ENCODE assay signal across 8 mouse cellular contexts in genomic region chr4:136462839-136463178, GRCm38 (mm10). TPM values are rescaled to one million over a fixed set of nuclear protein-coding genes. Genes with fewer than 3 reads are reported as not detected.
DNase-seq lines count a peak whose midpoint lies in the region; ATAC-seq and TF ChIP-seq lines count a peak whose summit lies in the region.

No protein-coding gene starts in this region.

- H3K4me3 ChIP-seq in heart, adult 2 months, result peak overlapping the region; percentile 81
- peak overlapping the region; percentile 83 for H3K4me3 ChIP-seq in heart, embryonic 16.5 days (ENCODE audit: low read length)
- peak overlapping the region; percentile 50 to 59 for H3K4me3 ChIP-seq in liver, embryonic 14.5 days (ENCODE audit: insufficient read depth in 1 of 2, low read depth in 2 of 2, low read length in 2 of 2)
- peak overlapping the region; percentile 65 for H3K4me3 ChIP-seq in neural tube, embryonic 13.5 days

- TF ChIP-seq CTCF in heart, adult 2 months (IDR thresholded peaks at IDR 0.05), result no peak
- TF ChIP-seq CTCF in liver, embryonic 14.5 days (IDR thresholded peaks at IDR 0.05; ENCODE audit: low read depth), result no peak

- peaks cover 21% of the 10 kb centered on the region for H3K4me1 ChIP-seq in heart, adult 2 months (ENCODE audit: control insufficient read depth, insufficient read depth, low read length)
- peaks cover 22% of the 10 kb centered on the region for H3K4me1 ChIP-seq in heart, embryonic 16.5 days (ENCODE audit: control insufficient read depth, insufficient read depth, low read length)
- H3K4me1 ChIP-seq in liver, embryonic 14.5 days (replicated peaks; ENCODE audit: control insufficient read depth in 2 of 2, insufficient read depth in 2 of 2, low read length in 1 of 2), result peaks cover 0 to 13% of the 10 kb centered on the region in 2 experiments; a peak in 2 of 4 replicates
- H3K4me1 ChIP-seq in neural tube, embryonic 13.5 days (replicated peaks), result peaks cover 40% of the 10 kb centered on the region

- peak overlapping the region; percentile 97 for H3K27ac ChIP-seq in heart, adult 2 months
- H3K27ac ChIP-seq in heart, embryonic 16.5 days (ENCODE audit: low read length), result peak overlapping the region; percentile 86
- no peak overlapping the region for H3K27ac ChIP-seq in liver, embryonic 14.5 days
- peak overlapping the region; percentile 71 for H3K27ac ChIP-seq in neural tube, embryonic 13.5 days (replicated peaks)

- peak overlapping the region; percentile 97 for H3K9ac ChIP-seq in heart, adult 2 months (ENCODE audit: low read depth, low read length)
- peak overlapping the region; percentile 86 for H3K9ac ChIP-seq in heart, embryonic 16.5 days (ENCODE audit: low read length)
- H3K9ac ChIP-seq in liver, embryonic 14.5 days (replicated peaks), result no peak overlapping the region; the same call in 1 of the 2 replicates
- H3K9ac ChIP-seq in neural tube, embryonic 13.5 days, result peak overlapping the region; percentile 80

- ATAC-seq in heart, embryonic 16.5 days (replicated peaks; ENCODE audit: extremely low read depth, insufficient read depth, low FRiP score), result peak; percentile 53
- peak; percentile 60 for ATAC-seq in liver, embryonic 14.5 days (ENCODE audit: insufficient read depth)
- ATAC-seq in neural tube, embryonic 13.5 days (ENCODE audit: low read depth), result peak; percentile 70
- no peak for ATAC-seq in erythroid progenitor cell, adult 5-6 weeks (replicated peaks; ENCODE audit: low FRiP score, poor library complexity, severe bottlenecking)

- H3K4me2 ChIP-seq in heart, embryonic 16.5 days (ENCODE audit: low read depth, low read length), result peak overlapping the region; percentile 98
- H3K4me2 ChIP-seq in liver, embryonic 14.5 days (ENCODE audit: low read depth), result peak overlapping the region; percentile 77
- H3K4me2 ChIP-seq in neural tube, embryonic 13.5 days, result peak overlapping the region; percentile 93

- intact Hi-C loops in heart, adult 2 months (cut with DNase I), result loop anchor here (5.0 to 10.0 kb wide), 2 partner anchors 178 to 321 kb away; partner anchors contain the start of genes Id3 and Zfp46

- DNase-seq in heart, adult 2 months, result no peak
- no peak for DNase-seq in heart, adult 11 months
- peak; percentile 80 for DNase-seq in ES-CJ7 (ENCODE audit: low read depth, low spot score)
- DNase-seq in cerebellum, postnatal 14 days, result peak; percentile 42 to 54
- DNase-seq in liver, embryonic 14.5 days (ENCODE audit: low read depth in 3 of 3, low spot score in 3 of 3), result no peak

- H3K9me3 ChIP-seq in heart, embryonic 16.5 days (replicated peaks; ENCODE audit: control insufficient read depth, low read length), result no peaks in the 10 kb centered on the region
- no peaks in the 10 kb centered on the region for H3K9me3 ChIP-seq in liver, embryonic 14.5 days (ENCODE audit: control insufficient read depth, low read length)
- H3K9me3 ChIP-seq in neural tube, embryonic 13.5 days, result no peaks in the 10 kb centered on the region

- H3K36me3 ChIP-seq in heart, adult 2 months (ENCODE audit: control insufficient read depth, insufficient read depth, low read length), result peaks cover 3% of the 10 kb centered on the region; the same call in 1 of the 2 replicates
- no peaks in the 10 kb centered on the region for H3K36me3 ChIP-seq in heart, embryonic 16.5 days (ENCODE audit: control insufficient read depth, insufficient read depth)
- no peaks in the 10 kb centered on the region for H3K36me3 ChIP-seq in liver, embryonic 14.5 days (replicated peaks; ENCODE audit: control insufficient read depth, insufficient read depth, low read depth)
- H3K36me3 ChIP-seq in neural tube, embryonic 13.5 days, result no peaks in the 10 kb centered on the region

- TF ChIP-seq POLR2A in heart, adult 2 months (IDR thresholded peaks at IDR 0.05; ENCODE audit: insufficient read depth, low read depth, low read length), result no peak

- no peaks in the 10 kb centered on the region for H3K27me3 ChIP-seq in heart, adult 2 months (ENCODE audit: control insufficient read depth, insufficient read depth, low read length)
- H3K27me3 ChIP-seq in heart, embryonic 16.5 days (ENCODE audit: control insufficient read depth, insufficient read depth, low read length), result 0 out of 2 replicates have a peak, but pooled peaks cover 3% of the 10 kb centered on the region
- peaks cover 32% of the 10 kb centered on the region for H3K27me3 ChIP-seq in liver, embryonic 14.5 days (ENCODE audit: control insufficient read depth, insufficient read depth, low read length)
- H3K27me3 ChIP-seq in neural tube, embryonic 13.5 days, result peaks cover 38% of the 10 kb centered on the region

- WGBS in heart, adult 2 months, result 6% methylated on average over 8 of the region's 8 CpGs
- WGBS in heart, embryonic 16.5 days, result 0% methylated on average over 8 of the region's 8 CpGs
- 2% methylated on average over 8 of the region's 8 CpGs for WGBS in liver, embryonic 14.5 days (ENCODE audit: insufficient replicate concordance)
- 2% methylated on average over 8 of the region's 8 CpGs for WGBS in neural tube, embryonic 13.5 days

- TF ChIP-seq EP300 in heart, adult 2 months (IDR thresholded peaks at IDR 0.05; ENCODE audit: insufficient read depth, low read depth, low read length), result no peak
- TF ChIP-seq EP300 in liver, embryonic 14.5 days (IDR thresholded peaks at IDR 0.05; ENCODE audit: low read depth), result no peak

- H3K79me2 ChIP-seq in heart, adult 2 months (replicated peaks; ENCODE audit: control insufficient read depth, insufficient read depth, low read length), result no peaks in the 10 kb centered on the region

RNA-seq across cellular contexts. Expression of gene 6030445D17Rik, which starts 0.8 kb away (rescaled TPM):
- total RNA-seq in heart, adult 2 months (2021), result under 1 TPM; 0.31 to 0.45 TPM
- 0.27 and 0.56 TPM in 2 replicates for polyA plus RNA-seq in heart, adult 2 months (2012; rRNA removed)
- 0.32 TPM in 1 of 2 replicates, not detected in the other for polyA plus RNA-seq in heart, embryonic 16.5 days (2015; fragmentation: Nextera tagmentation; extraction: Ambion mirVana)
- 0.03 and 0.08 TPM in 2 replicates for polyA plus RNA-seq in liver, embryonic 14.5 days (2012; rRNA removed)
- polyA plus RNA-seq in liver, embryonic 14.5 days (2014; fragmentation: Nextera tagmentation; extraction: Ambion mirVana), result 0.08 and 0.23 TPM in 2 replicates
- 0.43 TPM in 1 of 2 replicates, not detected in the other for polyA plus RNA-seq in neural tube, embryonic 13.5 days (2015; fragmentation: Nextera tagmentation; extraction: Ambion mirVana)
- total RNA-seq in erythroid progenitor cell, adult 5-6 weeks (2015; ENCODE audit: low replicate concordance), result not detected in 2 replicates
- not detected in 2 replicates for total RNA-seq in erythroid progenitor cell, adult 5-6 weeks (2017; ENCODE audit: low replicate concordance)

RNA-seq across cellular contexts. Expression of gene Luzp1, which starts 6.8 kb away (rescaled TPM):
- 10 to 100 TPM; 36.5 to 37.8 TPM for total RNA-seq in heart, adult 2 months (2021)
- 11.0 and 21.4 TPM in 2 replicates for polyA plus RNA-seq in heart, adult 2 months (2012; rRNA removed)
- 96.1 and 97.5 TPM in 2 replicates for polyA plus RNA-seq in heart, embryonic 16.5 days (2015; fragmentation: Nextera tagmentation; extraction: Ambion mirVana)
- 1.6 and 1.8 TPM in 2 replicates for polyA plus RNA-seq in liver, embryonic 14.5 days (2012; rRNA removed)
- 6.8 and 8.2 TPM in 2 replicates for polyA plus RNA-seq in liver, embryonic 14.5 days (2014; fragmentation: Nextera tagmentation; extraction: Ambion mirVana)
- polyA plus RNA-seq in neural tube, embryonic 13.5 days (2015; fragmentation: Nextera tagmentation; extraction: Ambion mirVana), result 70.9 and 77.6 TPM in 2 replicates
- 0.42 and 0.72 TPM in 2 replicates for total RNA-seq in erythroid progenitor cell, adult 5-6 weeks (2015; ENCODE audit: low replicate concordance)
- total RNA-seq in erythroid progenitor cell, adult 5-6 weeks (2017; ENCODE audit: low replicate concordance), result 1.4 and 1.5 TPM in 2 replicates

RNA-seq across cellular contexts. Expression of gene Htr1d, which starts 39.5 kb away (rescaled TPM):
- not detected for total RNA-seq in heart, adult 2 months (2021)
- polyA plus RNA-seq in heart, adult 2 months (2012; rRNA removed), result 0.04 and 0.09 TPM in 2 replicates
- 0.14 and 0.20 TPM in 2 replicates for polyA plus RNA-seq in heart, embryonic 16.5 days (2015; fragmentation: Nextera tagmentation; extraction: Ambion mirVana)
- polyA plus RNA-seq in liver, embryonic 14.5 days (2012; rRNA removed), result not detected in 2 replicates
- polyA plus RNA-seq in liver, embryonic 14.5 days (2014; fragmentation: Nextera tagmentation; extraction: Ambion mirVana), result not detected in 2 replicates
- polyA plus RNA-seq in neural tube, embryonic 13.5 days (2015; fragmentation: Nextera tagmentation; extraction: Ambion mirVana), result 0.75 and 1.4 TPM in 2 replicates
- not detected in 2 replicates for total RNA-seq in erythroid progenitor cell, adult 5-6 weeks (2015; ENCODE audit: low replicate concordance)
- total RNA-seq in erythroid progenitor cell, adult 5-6 weeks (2017; ENCODE audit: low replicate concordance), result not detected in 2 replicates

Comparison
In these comparisons a context has a peak if more than half of its experiments do, and no peak if none do; other contexts are left out.
1. DNase-seq: peak in ES-CJ7 (single experiment) and cerebellum, postnatal 14 days (2 of 2); none in heart, adult 2 months (0 of 2), heart, adult 11 months (single experiment) and liver, embryonic 14.5 days (0 of 3).
2. Peak in every context shown above with its lines, with median percentiles within 50 percentile points of each other: H3K4me3 ChIP-seq and H3K4me2 ChIP-seq.